Mouse (Mus musculus) embryonic fibroblast, embryonic 13.5 days (primary cell): ENCODE data around the gene A630076J17Rik.

ENCODE experiments used
- CTCF ChIP-seq: IDR thresholded peaks from 2 replicates; pipeline ENCODE4 v1.5.1; 2011; ENCODE audit warnings: mild to moderate bottlenecking, control low read depth, low read length, moderate library complexity, borderline replicate concordance; ENCODE audit not compliant: insufficient read depth
- POLR2A ChIP-seq: IDR thresholded peaks from 2 replicates; pipeline ENCODE4 v1.6.1; 2011; ENCODE audit warnings: low read depth, mild to moderate bottlenecking, control low read depth, low read length, moderate library complexity

- TF ChIP-seq CTCF (no peak), POLR2A (no peak)
Observed at GRCm38 (mm10) chr3:107238051-107238450, 7.6 kb downstream of the A630076J17Rik start.
